Mouse (Mus musculus) adrenal gland, adult 2 months (tissue): ENCODE measurements around the gene Timm8a1. TPM values are rescaled to one million over a fixed set of nuclear protein-coding genes. Genes with fewer than 3 reads are reported as not detected.
"Not testable (repeated sequence)": the region's sequence is repeated elsewhere in the genome, so short reads cannot be mapped to it uniquely, and the experiment has no call there.

Experiments
- DNase-seq: peaks from one replicate; pipeline ENCODE4 v3.0.0; 2021
- long read RNA-seq: library from polyadenylated mRNA; stranded (forward); transcript quantifications from one replicate; pipeline ENCODE4 v2.0.0, GENCODE M21; 2021
- polyA plus RNA-seq: library from polyadenylated mRNA; depleted of rRNA; stranded (reverse); fragments of >200 nt; gene quantifications from 2 replicates; pipeline ENCODE4 v1.2.3, GENCODE M21; 2012; rRNA removed
- total RNA-seq, 2 experiments: library from RNA; stranded (reverse); gene quantifications; 2 replicates each; pipeline ENCODE4 v1.2.3; 2021

The Timm8a1 gene
- total RNA-seq: 10 to 100 TPM; 33.2 to 40.3 TPM
- 0.30 and 0.33 TPM in 2 replicates for polyA plus RNA-seq
- long read RNA-seq, transcript Timm8a1-201 (2 exons, 1,421 nt): major isoform, 36 of 37 reads
- long read RNA-seq, partial matches to known transcripts: 1 of 37 reads
- long read RNA-seq, other reads (novel, unspliced or antisense): 0 of 37 reads

GRCm38 (mm10) chrX:134541145-134541954 is at the start of gene Timm8a1:
TSS of gene Timm8a1 (minus strand) at chrX:134541865.
- peak; percentile 80 for DNase-seq

- no peak for DNase-seq
Measured at GRCm38 (mm10) chrX:134589836-134590235, 48.2 kb upstream of the Timm8a1 start.

GRCm38 (mm10) chrX:134588997-134589396 is 47.3 kb upstream of the Timm8a1 start:
- DNase-seq: no peak

- DNase-seq: no peak
Measured at GRCm38 (mm10) chrX:134588261-134588660, 46.6 kb upstream of the Timm8a1 start.

GRCm38 (mm10) chrX:134586447-134586846 is 44.8 kb upstream of the Timm8a1 start:
- no peak for DNase-seq

- peak; percentile 92 for DNase-seq
Measured at GRCm38 (mm10) chrX:134585103-134586002, 43.7 kb upstream of the Timm8a1 start, which contains the start of gene Rpl36a. TSS of gene Rpl36a (plus strand) at chrX:134585654.

GRCm38 (mm10) chrX:134582888-134583669 is 41.4 kb upstream of the Timm8a1 start, which contains the start of gene Btk:
TSS of gene Btk (minus strand) at chrX:134583570.
- DNase-seq: no peak

- no peak for DNase-seq
Measured at GRCm38 (mm10) chrX:134582270-134582669, 40.6 kb upstream of the Timm8a1 start.

GRCm38 (mm10) chrX:134580528-134581305 is 39.1 kb upstream of the Timm8a1 start:
- no peak for DNase-seq

GRCm38 (mm10) chrX:134577896-134578295 is 36.2 kb upstream of the Timm8a1 start:
- DNase-seq: no peak

- no peak for DNase-seq
Measured at GRCm38 (mm10) chrX:134566536-134567222, 25.0 kb upstream of the Timm8a1 start.

- no peak for DNase-seq
Measured at GRCm38 (mm10) chrX:134564326-134564725, 22.7 kb upstream of the Timm8a1 start.

GRCm38 (mm10) chrX:134554425-134554824 is 12.8 kb upstream of the Timm8a1 start:
- DNase-seq: no peak

GRCm38 (mm10) chrX:134553326-134553725 is 11.7 kb upstream of the Timm8a1 start:
- DNase-seq: no peak

GRCm38 (mm10) chrX:134550903-134551302 is 9.2 kb upstream of the Timm8a1 start:
- DNase-seq: peak; percentile 4

- no peak for DNase-seq
Measured at GRCm38 (mm10) chrX:134547330-134547729, 5.7 kb upstream of the Timm8a1 start.

- DNase-seq: no peak
Measured at GRCm38 (mm10) chrX:134541955-134542308, 267 bp upstream of the Timm8a1 start.

- DNase-seq: no peak
Measured at GRCm38 (mm10) chrX:134540414-134541135, 1.1 kb downstream of the Timm8a1 start.

GRCm38 (mm10) chrX:134539795-134540194 is 1.9 kb downstream of the Timm8a1 start:
- DNase-seq: not testable (repeated sequence)
